Mouse (Mus musculus): ENCODE data around the gene Garnl3.

Garnl3 gene

GRCm38 (mm10) chr2:33131500-33132092 lies at the start of gene Garnl3:
TSS of gene Garnl3 (minus strand) at chr2:33131654.
- peak; percentile 44 to 55 for DNase-seq (ENCODE audit: low spot score in 2 of 2)

GRCm38 (mm10) chr2:33179930-33180630 lies 48.6 kb upstream of the Garnl3 start:
- no peak for DNase-seq (ENCODE audit: low spot score in 2 of 2)

- no peak for DNase-seq (ENCODE audit: low spot score in 2 of 2)
Observed at GRCm38 (mm10) chr2:33179171-33179929, 47.9 kb upstream of the Garnl3 start.

GRCm38 (mm10) chr2:33178243-33178932 lies 46.9 kb upstream of the Garnl3 start:
- DNase-seq (ENCODE audit: low spot score in 2 of 2): no peak

- DNase-seq (ENCODE audit: low spot score in 2 of 2): no peak
Observed at GRCm38 (mm10) chr2:33177443-33178242, 46.2 kb upstream of the Garnl3 start.

- no peak for DNase-seq (ENCODE audit: low spot score in 2 of 2)
Observed at GRCm38 (mm10) chr2:33176921-33177320, 45.5 kb upstream of the Garnl3 start.

GRCm38 (mm10) chr2:33176516-33176915 lies 45.1 kb upstream of the Garnl3 start:
- DNase-seq (ENCODE audit: low spot score in 2 of 2): no peak

GRCm38 (mm10) chr2:33173686-33174085 lies 42.2 kb upstream of the Garnl3 start:
- DNase-seq (ENCODE audit: low spot score in 2 of 2): no peak

- DNase-seq (ENCODE audit: low spot score in 2 of 2): no peak
Observed at GRCm38 (mm10) chr2:33173126-33173525, 41.7 kb upstream of the Garnl3 start.

GRCm38 (mm10) chr2:33170777-33171565 lies 39.5 kb upstream of the Garnl3 start:
- DNase-seq (ENCODE audit: low spot score in 2 of 2): no peak

- DNase-seq (ENCODE audit: low spot score in 2 of 2): no peak
Observed at GRCm38 (mm10) chr2:33169445-33169844, 38.0 kb upstream of the Garnl3 start.

- DNase-seq (ENCODE audit: low spot score in 2 of 2): no peak
Observed at GRCm38 (mm10) chr2:33167060-33167459, 35.6 kb upstream of the Garnl3 start.

GRCm38 (mm10) chr2:33165710-33166374 lies 34.4 kb upstream of the Garnl3 start:
- no peak for DNase-seq (ENCODE audit: low spot score in 2 of 2)

- DNase-seq (ENCODE audit: low spot score in 2 of 2): no peak
Observed at GRCm38 (mm10) chr2:33165229-33165628, 33.8 kb upstream of the Garnl3 start.

- DNase-seq (ENCODE audit: low spot score in 2 of 2): no peak
Observed at GRCm38 (mm10) chr2:33164646-33165045, 33.2 kb upstream of the Garnl3 start.

GRCm38 (mm10) chr2:33162126-33162525 lies 30.7 kb upstream of the Garnl3 start:
- no peak for DNase-seq (ENCODE audit: low spot score in 2 of 2)

- DNase-seq (ENCODE audit: low spot score in 2 of 2): no peak
Observed at GRCm38 (mm10) chr2:33160326-33160973, 29.0 kb upstream of the Garnl3 start.

GRCm38 (mm10) chr2:33159593-33159992 lies 28.1 kb upstream of the Garnl3 start:
- no peak for DNase-seq (ENCODE audit: low spot score in 2 of 2)

- DNase-seq (ENCODE audit: low spot score in 2 of 2): no peak
Observed at GRCm38 (mm10) chr2:33158895-33159294, 27.4 kb upstream of the Garnl3 start.

Data from frontal cortex, postnatal 25 days (tissue).